Mouse (Mus musculus) forebrain, postnatal 0 days (tissue): ENCODE data around the gene Ssh2. TPM values are rescaled to one million over a fixed set of nuclear protein-coding genes. Genes with fewer than 3 reads are reported as not detected.

ENCODE experiments used
- ATAC-seq: fragments of 200-750 bp; cut with Nextera tagmentation; 2 replicates; pipeline ENCODE4 v1.8.0; 2017; ENCODE audit warnings: mild to moderate bottlenecking, moderate library complexity
- DNase-seq: peaks from one replicate; pipeline ENCODE4 v3.0.0-alpha.2; 2015
- H3K27ac ChIP-seq: fragments of 300-500 bp; sonication (generic); 2 replicates; pipeline ENCODE4 v1.5.1; 2014; ENCODE audit warnings: low read depth, mild to moderate bottlenecking, antibody characterized with exemption, low read length, moderate library complexity, mixed read lengths
- H3K27me3 ChIP-seq: fragments of 300-500 bp; sonication (generic); 2 replicates; pipeline ENCODE4 v1.6.1; 2014; ENCODE audit warnings: mild to moderate bottlenecking, low read length, mixed read lengths; ENCODE audit not compliant: insufficient read depth
- H3K36me3 ChIP-seq: fragments of 300-500 bp; sonication (generic); 2 replicates; pipeline ENCODE4 v1.6.1; 2014; ENCODE audit warnings: mild to moderate bottlenecking, moderate library complexity; ENCODE audit not compliant: insufficient read depth
- H3K4me1 ChIP-seq: fragments of 300-500 bp; sonication (generic); 2 replicates; pipeline ENCODE4 v1.6.1; 2014; ENCODE audit warnings: antibody characterized with exemption; ENCODE audit not compliant: insufficient read depth
- H3K4me2 ChIP-seq: fragments of 300-500 bp; sonication (generic); 2 replicates; pipeline ENCODE4 v1.6.1; 2014; ENCODE audit warnings: low read depth, mild to moderate bottlenecking, moderate library complexity
- H3K4me3 ChIP-seq: fragments of 300-500 bp; sonication (generic); 2 replicates; pipeline ENCODE4 v1.5.1; 2014; ENCODE audit warnings: low read depth, low read length, mixed read lengths
- H3K9ac ChIP-seq: fragments of 300-500 bp; sonication (generic); 2 replicates; pipeline ENCODE4 v1.6.1; 2014; ENCODE audit warnings: mild to moderate bottlenecking
- H3K9me3 ChIP-seq: fragments of 300-500 bp; sonication (generic); 2 replicates; pipeline ENCODE4 v1.6.1; 2016; ENCODE audit warnings: low read length
- CTCF ChIP-seq: sonication (generic); IDR thresholded peaks from 2 replicates; pipeline ENCODE4 v1.5.1; 2016; ENCODE audit warnings: antibody characterized with exemption, control low read depth, low read depth
- WGBS: fragments of 180-500 bp; shearing (Covaris S2); extraction: QIAGEN DNeasy Blood & Tissue Kit; methylation state at CpG from one replicate; pipeline ENCODE4 v1.1.7; 2014; 5-methylcytosine and 5-hydroxymethylcytosine counted together
- polyA plus RNA-seq: library from polyadenylated mRNA; unstranded; fragments of >200 nt; fragmentation: Nextera tagmentation; extraction: Ambion mirVana; gene quantifications from 2 replicates; pipeline ENCODE4 v1.2.1, GENCODE M21; 2015
- total RNA-seq: library from RNA; depleted of rRNA; stranded (reverse); fragments of >200 nt; gene quantifications from 2 replicates; pipeline ENCODE4 v1.2.3, GENCODE M21; 2014

Gene Ssh2
- total and polyA plus RNA-seq, 2 experiments from 2014 or later, result 12.7 to 40.2 TPM

GRCm38 (mm10) chr11:77182616-77183015 is 33.5 kb upstream of the Ssh2 start:
- TF ChIP-seq CTCF, result no peak
- Histone ChIP-seq H3K4me3 (no peak overlapping the region), H3K27ac (no peak overlapping the region), H3K9ac (no peak overlapping the region), H3K36me3 (no peaks in the 10 kb centered on the region), H3K9me3 (no peaks in the 10 kb centered on the region), H3K4me1 (peaks cover 7% of the 10 kb centered on the region), H3K4me2 (no peak overlapping the region), H3K27me3 (no peaks in the 10 kb centered on the region)
- ATAC-seq, result no peak
- 12% methylated on average over 2 of the region's 2 CpGs for WGBS
- no peak for DNase-seq

GRCm38 (mm10) chr11:77184926-77185325 is 31.2 kb upstream of the Ssh2 start:
- Histone ChIP-seq H3K27me3 (no peaks in the 10 kb centered on the region), H3K4me2 (no peak overlapping the region), H3K4me3 (no peak overlapping the region), H3K9me3 (no peaks in the 10 kb centered on the region), H3K9ac (no peak overlapping the region), H3K27ac (no peak overlapping the region), H3K36me3 (no peaks in the 10 kb centered on the region), H3K4me1 (peaks cover 7% of the 10 kb centered on the region)
- TF ChIP-seq CTCF, result no peak
- 51% methylated on average over 2 of the region's 2 CpGs for WGBS
- DNase-seq (no peak), ATAC-seq (no peak)

- no peak within 1 kb of the TSS for H3K4me2 ChIP-seq
- H3K27ac ChIP-seq, result no peak within 1 kb of the TSS
- DNase-seq (no peak), ATAC-seq (no peak)
- no peak within 1 kb of the TSS for H3K4me3 ChIP-seq
- H3K36me3 ChIP-seq, result no peaks in the 10 kb centered on the region
- no peak within 1 kb of the TSS for H3K9ac ChIP-seq
- no peaks in the 10 kb centered on the region for H3K9me3 ChIP-seq
- no peaks in the 10 kb centered on the region for H3K4me1 ChIP-seq
- no peak for TF ChIP-seq CTCF
- H3K27me3 ChIP-seq, result no peaks in the 10 kb centered on the region
- WGBS, result 87% methylated on average over 6 of the region's 6 CpGs
Measured at GRCm38 (mm10) chr11:77188868-77189267, 27.2 kb upstream of the Ssh2 start, which contains the start of gene Efcab5. Gene Efcab5, minus strand, starts transcription at chr11:77188968.

- ATAC-seq (no peak), DNase-seq (no peak)
- Histone ChIP-seq H3K9ac (no peak overlapping the region), H3K4me3 (no peak overlapping the region), H3K36me3 (no peaks in the 10 kb centered on the region), H3K4me2 (no peak overlapping the region), H3K27me3 (no peaks in the 10 kb centered on the region), H3K27ac (no peak overlapping the region), H3K9me3 (no peaks in the 10 kb centered on the region), H3K4me1 (no peaks in the 10 kb centered on the region)
- TF ChIP-seq CTCF, result no peak
- WGBS, result 43% methylated on average over 5 of the region's 5 CpGs
Measured at GRCm38 (mm10) chr11:77193410-77193809, 22.7 kb upstream of the Ssh2 start.

GRCm38 (mm10) chr11:77193941-77194553 is 22.0 kb upstream of the Ssh2 start:
- H3K4me1 ChIP-seq, result no peaks in the 10 kb centered on the region
- no peak for ATAC-seq
- no peak overlapping the region for H3K4me3 ChIP-seq
- no peak for DNase-seq
- no peak for TF ChIP-seq CTCF
- H3K4me2 ChIP-seq, result no peak overlapping the region
- no peak overlapping the region for H3K9ac ChIP-seq
- H3K9me3 ChIP-seq, result no peaks in the 10 kb centered on the region
- no peaks in the 10 kb centered on the region for H3K27me3 ChIP-seq
- WGBS, result 13% methylated on average over 6 of the region's 6 CpGs
- no peaks in the 10 kb centered on the region for H3K36me3 ChIP-seq
- no peak overlapping the region for H3K27ac ChIP-seq

GRCm38 (mm10) chr11:77194762-77195161 is 21.3 kb upstream of the Ssh2 start:
- no peaks in the 10 kb centered on the region for H3K36me3 ChIP-seq
- H3K9ac ChIP-seq, result no peak overlapping the region
- TF ChIP-seq CTCF, result no peak
- no peak overlapping the region for H3K27ac ChIP-seq
- ATAC-seq (no peak), DNase-seq (no peak)
- 45% methylated on average over 1 of the region's 1 CpGs for WGBS
- H3K4me1 ChIP-seq, result no peaks in the 10 kb centered on the region
- H3K9me3 ChIP-seq, result no peaks in the 10 kb centered on the region
- no peak overlapping the region for H3K4me2 ChIP-seq
- H3K4me3 ChIP-seq, result no peak overlapping the region
- H3K27me3 ChIP-seq, result no peaks in the 10 kb centered on the region

GRCm38 (mm10) chr11:77195360-77196109 is 20.6 kb upstream of the Ssh2 start:
- DNase-seq (peak; percentile 16), ATAC-seq (no peak)
- H3K9me3 ChIP-seq, result no peaks in the 10 kb centered on the region
- H3K27me3 ChIP-seq, result no peaks in the 10 kb centered on the region
- H3K4me2 ChIP-seq, result no peak overlapping the region
- no peaks in the 10 kb centered on the region for H3K36me3 ChIP-seq
- no peak overlapping the region for H3K9ac ChIP-seq
- no peaks in the 10 kb centered on the region for H3K4me1 ChIP-seq
- WGBS, result 53% methylated on average over 11 of the region's 11 CpGs
- no peak for TF ChIP-seq CTCF
- no peak overlapping the region for H3K27ac ChIP-seq
- H3K4me3 ChIP-seq, result no peak overlapping the region
